Mouse (Mus musculus) skeletal muscle tissue, postnatal 0 days (tissue): ENCODE data around the gene Gm47189. TPM values are rescaled to one million over a fixed set of nuclear protein-coding genes. Genes with fewer than 3 reads are reported as not detected.

Experiments used
- polyA plus RNA-seq: library from polyadenylated mRNA; unstranded; fragments of >200 nt; fragmentation: Nextera tagmentation; extraction: Ambion mirVana; gene quantifications from 2 replicates; pipeline ENCODE4 v1.2.1, GENCODE M21; 2015

The Gm47189 gene
- polyA plus RNA-seq: not detected in 2 replicates

GRCm38 (mm10) chr14:41772341-41772740 is at the start of gene Gm47189:
Gm47189 (minus strand) TSS chr14:41772441.

GRCm38 (mm10) chr14:41750514-41750913 is 21.7 kb downstream of the Gm47189 start, which contains the start of gene Gm7929:
Gm7929 (minus strand) TSS chr14:41750614.

Other genes with a start within 250 kb of the Gm47189 start
- not detected in 2 replicates for gene Gm7970, start 216.9 kb downstream of the Gm47189 start, polyA plus RNA-seq
- gene 1700049E17Rik2, start 199.2 kb downstream of the Gm47189 start, polyA plus RNA-seq: not detected in 2 replicates
- gene Gm3072, start 147.8 kb downstream of the Gm47189 start, polyA plus RNA-seq: not detected in 2 replicates
- gene Gm3676, start 126.0 kb downstream of the Gm47189 start, polyA plus RNA-seq: not detected in 2 replicates
- not detected in 2 replicates for gene Gm8068, start 70.6 kb downstream of the Gm47189 start, polyA plus RNA-seq
- not detected in 2 replicates for gene Gm7929, start 21.8 kb downstream of the Gm47189 start, polyA plus RNA-seq
- not detected in 2 replicates for gene Gm7980, start 134.8 kb upstream of the Gm47189 start, polyA plus RNA-seq
- not detected in 2 replicates for gene 1700049E17Rik1, start 152.5 kb upstream of the Gm47189 start, polyA plus RNA-seq
- not detected in 2 replicates for gene 1700024B05Rik, start 171.6 kb upstream of the Gm47189 start, polyA plus RNA-seq
- not detected in 2 replicates for gene Gm6401, start 195.5 kb upstream of the Gm47189 start, polyA plus RNA-seq
- gene Gm3543, start 210.9 kb upstream of the Gm47189 start, polyA plus RNA-seq: not detected in 2 replicates